Mouse (Mus musculus) cerebellum, postnatal 14 days (tissue): ENCODE data around the gene C130050O18Rik.
"Not testable (repeated sequence)": the region's sequence is repeated elsewhere in the genome, so short reads cannot be mapped to it uniquely, and the experiment has no call there.

Source experiments
- DNase-seq, 2 experiments: peaks; one replicate each; pipeline ENCODE4 v3.0.0; 2021; ENCODE audit warnings: mixed read lengths in 2 of 2

C130050O18Rik gene

DNA sequence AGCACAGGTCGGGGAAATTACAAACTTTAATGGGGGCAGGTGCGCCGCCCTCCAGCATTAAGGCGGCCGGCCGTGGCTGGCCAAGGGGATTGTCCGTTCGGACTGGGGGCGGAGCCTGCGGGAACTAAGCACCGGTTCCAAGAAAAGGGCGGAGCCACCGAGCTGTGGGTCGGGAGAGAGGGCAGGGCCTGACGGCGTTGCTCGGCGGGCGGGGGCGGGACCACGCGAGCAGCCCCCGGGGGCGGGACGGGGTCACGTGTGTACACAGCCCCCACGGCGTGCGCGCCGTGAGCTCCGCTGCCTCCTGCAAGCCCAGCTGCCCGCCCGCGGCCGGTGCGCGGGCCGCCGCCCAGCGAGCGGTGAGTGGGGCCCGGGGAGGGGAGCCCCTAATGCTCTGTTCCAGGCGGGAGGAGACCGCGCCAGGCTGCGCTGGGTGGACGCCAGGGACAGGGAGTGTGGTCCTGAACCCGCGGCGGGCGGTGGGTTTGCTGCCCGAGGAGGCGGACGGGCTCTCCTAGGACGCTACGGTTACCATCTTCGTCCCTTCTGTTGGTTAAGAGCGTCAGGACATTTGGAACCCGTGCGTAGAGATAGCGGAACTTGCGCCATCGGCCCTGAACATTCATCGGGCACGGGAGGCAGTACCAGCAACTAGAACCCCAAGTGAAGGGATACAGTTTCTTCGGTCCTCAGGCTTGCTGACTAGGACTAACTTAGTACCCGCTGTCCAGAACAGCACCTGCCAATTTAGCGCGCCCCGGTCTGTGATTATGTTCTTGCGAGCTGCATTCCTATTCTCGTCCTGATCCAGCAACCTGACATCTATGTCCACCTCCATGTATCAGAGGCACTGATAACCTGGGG is 24.5 kb upstream of the C130050O18Rik start:
- DNase-seq, result peak; percentile 93

DNA sequence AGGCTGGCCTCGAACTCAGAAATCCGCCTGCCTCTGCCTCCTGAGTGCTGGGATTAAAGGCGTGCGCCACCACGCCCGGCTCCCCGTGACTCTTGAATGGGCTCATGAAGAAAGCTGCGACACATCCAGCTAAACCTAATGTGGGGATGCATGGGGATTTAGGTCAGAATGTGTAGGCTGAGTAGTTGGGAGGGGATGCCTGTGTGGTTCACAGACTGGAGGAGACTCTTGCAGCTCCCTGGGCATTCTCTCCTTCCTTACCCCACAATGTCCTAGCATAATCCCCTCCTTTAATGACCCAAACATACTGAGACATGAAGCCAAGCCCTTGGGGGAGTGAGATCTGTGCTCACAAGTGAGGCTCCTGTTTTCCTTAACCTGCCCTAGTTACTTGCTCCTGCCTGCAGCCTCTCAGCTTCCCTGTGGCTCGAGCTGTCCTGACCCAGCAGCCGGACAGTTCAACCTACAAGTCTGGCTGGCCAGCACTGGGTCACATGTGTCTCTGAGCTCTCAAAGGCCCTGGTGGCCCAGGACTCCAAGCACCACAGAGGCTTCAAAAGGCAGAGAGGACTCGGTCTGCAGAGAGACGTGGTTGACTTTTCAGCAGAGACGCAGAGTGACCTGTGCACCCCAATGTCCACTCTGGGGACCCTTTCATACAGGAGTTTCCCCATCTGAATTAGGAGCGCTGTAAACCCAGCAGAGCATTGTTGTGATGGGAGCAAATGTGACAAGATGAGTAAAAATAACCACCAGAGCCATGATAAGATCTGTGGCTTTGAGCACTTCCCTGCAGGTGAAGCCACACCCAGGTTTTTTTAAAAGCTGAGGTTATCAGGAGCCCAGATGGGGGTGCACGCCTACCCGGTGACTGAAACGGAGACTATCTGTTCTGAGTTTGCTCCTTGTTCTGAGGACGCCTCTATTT is 23.2 kb upstream of the C130050O18Rik start:
- DNase-seq, result no peak

DNA sequence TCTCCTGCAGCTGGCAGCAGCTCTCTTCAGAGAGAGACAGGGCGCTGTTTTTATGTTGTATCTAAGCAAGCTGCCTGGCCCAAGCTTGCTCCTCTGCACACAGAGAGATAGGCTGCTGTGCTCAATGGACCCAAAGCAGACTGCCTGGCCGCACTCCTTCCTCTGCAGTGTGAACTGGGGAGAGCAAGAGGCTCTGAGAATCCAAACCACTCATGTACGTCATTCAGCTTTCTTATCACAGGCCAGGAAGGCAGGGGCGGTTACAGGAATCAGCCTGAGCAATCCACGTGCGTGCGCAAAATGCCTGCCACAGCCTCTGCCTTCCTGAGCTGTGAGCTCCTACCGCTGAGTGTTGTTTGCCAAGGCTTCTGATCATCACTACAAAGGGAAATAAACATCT is 22.3 kb upstream of the C130050O18Rik start:
- peak; percentile 62 to 69 for DNase-seq

DNA sequence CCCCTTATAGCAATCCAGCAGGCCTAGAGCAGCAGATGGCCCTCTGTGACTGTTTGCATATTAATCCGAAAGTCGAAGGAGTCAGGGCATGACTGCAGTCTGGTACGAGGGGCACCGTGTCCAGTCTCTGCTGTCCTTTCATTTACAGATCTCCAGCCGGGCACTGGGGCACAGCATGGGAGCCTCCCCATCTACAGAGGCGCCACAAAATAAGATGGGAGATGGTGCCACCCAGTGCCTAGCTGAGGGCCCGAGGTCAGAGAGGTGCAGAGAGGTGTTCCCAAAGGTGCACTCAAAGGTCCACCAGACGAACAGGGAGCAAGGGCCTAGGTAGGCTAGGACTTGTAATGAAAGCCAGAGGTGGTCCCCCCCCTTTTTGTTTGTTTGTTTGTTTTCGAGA is 21.8 kb upstream of the C130050O18Rik start:
- no peak for DNase-seq

DNA sequence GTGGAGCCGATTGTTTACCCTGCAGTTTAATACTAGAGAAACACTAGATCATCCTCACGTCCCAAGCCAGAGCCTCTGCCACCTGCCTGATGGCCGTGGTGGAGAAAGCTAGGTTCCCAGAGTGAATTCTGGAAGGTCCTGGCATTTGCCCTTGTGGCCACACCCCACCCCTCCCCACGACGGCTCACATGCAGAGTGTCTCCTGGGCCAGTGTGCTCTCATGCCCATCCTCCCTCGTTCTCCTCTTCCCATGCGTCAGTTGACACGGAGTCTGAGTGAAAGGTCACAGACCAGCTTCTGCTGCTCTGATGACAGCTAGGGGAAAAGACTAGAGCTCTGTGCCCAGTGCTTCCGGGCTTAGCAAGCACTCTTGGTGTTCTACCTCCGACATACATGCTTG is 20.5 kb upstream of the C130050O18Rik start:
- no peak for DNase-seq

DNA sequence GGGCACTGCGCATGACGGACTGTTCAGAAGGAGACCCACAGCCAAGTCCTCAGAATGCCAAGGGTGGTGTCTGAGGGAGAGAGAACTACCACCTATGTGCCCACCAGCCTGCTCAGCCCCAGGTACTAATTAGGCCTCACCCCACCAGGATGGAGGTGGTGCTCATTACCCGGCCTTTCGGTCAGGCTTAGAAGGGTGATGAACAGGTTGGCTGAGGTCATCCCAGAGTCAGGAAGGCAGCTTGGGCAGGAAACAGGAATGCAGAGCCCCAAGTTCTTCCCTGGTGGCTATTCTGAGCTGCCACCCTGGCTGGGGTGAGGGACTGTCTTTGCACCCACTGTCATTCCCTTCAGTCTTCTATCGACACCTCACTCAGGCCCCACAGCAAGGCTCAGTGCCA is 19.0 kb upstream of the C130050O18Rik start:
- DNase-seq, result no peak

DNA sequence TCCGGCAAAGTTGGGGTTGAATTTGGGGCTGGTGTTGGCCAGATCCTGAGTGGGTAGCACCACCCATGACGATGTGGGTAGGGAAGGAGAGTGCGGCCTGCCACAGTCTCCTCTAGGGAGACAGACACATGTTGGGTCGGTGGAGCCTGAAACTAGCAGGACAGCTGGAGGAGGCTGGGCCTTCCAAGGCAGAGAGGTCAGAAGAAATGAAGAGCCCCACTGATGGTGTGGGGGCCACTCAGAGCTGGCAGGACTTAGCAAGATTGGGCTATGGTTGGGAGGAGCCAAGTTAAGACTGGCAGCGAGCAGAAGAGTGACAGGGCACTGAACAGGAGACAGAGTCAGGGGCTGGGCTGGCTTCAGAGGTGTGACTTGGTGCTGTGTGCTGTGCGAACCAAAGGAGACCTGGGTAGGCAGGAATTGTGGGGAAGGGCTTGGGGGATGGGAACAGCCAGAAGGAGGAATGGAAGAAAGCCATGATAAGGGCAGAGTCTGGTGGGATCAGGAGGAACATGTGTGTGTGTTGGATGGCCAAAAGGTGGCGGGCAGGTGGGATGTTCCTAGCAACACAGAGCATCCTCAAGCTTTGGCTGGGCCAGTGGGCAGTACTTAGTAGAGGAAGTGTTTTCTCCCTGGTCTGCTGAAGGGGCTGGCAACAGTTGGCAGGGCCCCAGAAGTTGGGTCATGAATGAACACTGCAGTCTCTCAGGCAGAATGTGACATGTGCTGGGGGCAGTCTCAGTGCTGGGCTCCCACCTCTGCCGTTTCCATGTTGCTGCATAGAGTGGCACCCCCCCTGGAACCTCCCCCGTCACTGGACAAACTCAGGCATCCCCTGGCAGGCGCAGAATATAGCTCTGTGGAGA is 17.5 kb upstream of the C130050O18Rik start:
- peak; percentile 61 to 82 for DNase-seq

DNA sequence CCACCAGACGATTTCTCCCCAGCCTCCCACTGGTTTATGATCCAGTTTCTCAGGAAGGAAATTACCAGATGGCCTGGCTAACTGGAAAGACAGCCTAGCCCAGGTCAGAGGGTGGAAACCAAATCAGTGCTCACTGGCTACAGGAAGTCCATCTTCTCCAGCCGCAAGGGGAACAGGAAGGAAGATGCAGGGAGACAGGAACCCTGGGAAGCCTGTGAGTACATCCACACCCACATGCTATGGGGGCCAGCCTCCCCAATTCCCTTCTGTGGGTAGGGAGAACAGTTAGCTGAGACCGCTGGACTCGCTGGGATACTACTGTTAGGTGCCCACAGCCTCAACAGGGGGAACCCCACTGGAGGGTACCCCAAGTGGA is 16.9 kb upstream of the C130050O18Rik start:
- no peak for DNase-seq

DNA sequence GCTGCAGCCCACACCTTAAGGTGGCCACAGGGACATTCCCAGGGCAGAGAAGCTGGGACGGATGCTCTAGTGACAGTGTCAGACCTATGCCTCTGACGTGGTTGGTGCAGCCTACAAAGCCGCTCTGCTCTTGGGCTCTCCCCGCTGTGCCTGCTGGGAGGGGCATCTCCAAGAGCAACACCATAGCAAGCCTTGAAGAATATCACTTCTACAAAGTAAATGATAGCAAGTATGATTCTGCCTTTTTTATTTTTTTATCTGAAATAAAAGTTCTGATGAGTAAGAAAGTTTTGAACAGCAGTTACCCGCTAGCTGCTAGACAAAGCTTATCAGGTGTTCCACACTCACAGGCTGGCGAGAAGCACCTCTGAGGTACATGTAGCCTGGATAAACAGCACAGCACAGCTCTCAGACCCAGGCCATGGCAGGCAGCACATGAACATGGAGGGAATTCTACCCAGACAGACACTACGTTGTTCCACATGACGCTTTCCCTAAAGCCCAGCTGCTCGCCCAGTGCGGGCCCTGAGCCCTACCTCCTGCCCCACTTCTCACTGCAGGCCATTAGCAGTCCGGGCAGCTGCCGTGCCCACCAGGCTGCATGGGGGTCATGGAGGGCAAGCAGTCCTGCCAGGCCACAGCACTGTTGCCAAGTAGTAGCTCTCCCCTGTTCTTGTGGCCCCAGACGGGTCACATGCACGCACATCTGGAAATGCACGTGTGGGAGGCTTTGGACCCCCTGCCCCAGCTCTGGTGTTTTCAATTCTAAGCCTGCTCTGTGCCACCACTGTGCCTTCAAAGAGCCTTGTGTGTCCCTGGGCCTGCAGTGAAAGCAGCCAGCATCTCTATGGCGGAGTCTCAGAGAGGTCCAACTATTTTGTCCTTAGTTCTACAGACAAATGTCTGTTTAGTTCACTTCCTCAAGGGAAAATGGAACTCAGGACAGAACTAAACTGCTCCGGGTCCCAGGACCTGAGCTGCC is 16.1 kb upstream of the C130050O18Rik start:
- no peak for DNase-seq

DNA sequence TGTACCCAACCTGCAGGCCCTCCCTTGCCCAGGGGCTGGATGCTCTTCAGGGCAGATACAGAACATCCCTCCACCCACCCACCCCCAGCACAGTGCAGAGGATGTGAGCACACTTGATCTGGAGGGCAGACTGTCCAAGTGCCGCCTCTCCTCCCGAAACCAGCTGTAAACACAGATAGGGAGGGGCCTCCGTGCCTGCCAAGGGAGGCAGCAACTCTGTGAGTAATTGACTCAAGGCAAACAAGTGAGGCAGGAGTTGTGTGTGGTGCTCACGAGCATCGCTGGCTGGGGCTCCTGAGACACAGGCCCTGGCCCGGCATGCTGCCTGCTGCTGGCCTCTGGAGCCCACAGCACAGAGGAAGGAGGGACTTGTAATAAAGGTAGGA is 15.4 kb upstream of the C130050O18Rik start:
- no peak for DNase-seq

DNA sequence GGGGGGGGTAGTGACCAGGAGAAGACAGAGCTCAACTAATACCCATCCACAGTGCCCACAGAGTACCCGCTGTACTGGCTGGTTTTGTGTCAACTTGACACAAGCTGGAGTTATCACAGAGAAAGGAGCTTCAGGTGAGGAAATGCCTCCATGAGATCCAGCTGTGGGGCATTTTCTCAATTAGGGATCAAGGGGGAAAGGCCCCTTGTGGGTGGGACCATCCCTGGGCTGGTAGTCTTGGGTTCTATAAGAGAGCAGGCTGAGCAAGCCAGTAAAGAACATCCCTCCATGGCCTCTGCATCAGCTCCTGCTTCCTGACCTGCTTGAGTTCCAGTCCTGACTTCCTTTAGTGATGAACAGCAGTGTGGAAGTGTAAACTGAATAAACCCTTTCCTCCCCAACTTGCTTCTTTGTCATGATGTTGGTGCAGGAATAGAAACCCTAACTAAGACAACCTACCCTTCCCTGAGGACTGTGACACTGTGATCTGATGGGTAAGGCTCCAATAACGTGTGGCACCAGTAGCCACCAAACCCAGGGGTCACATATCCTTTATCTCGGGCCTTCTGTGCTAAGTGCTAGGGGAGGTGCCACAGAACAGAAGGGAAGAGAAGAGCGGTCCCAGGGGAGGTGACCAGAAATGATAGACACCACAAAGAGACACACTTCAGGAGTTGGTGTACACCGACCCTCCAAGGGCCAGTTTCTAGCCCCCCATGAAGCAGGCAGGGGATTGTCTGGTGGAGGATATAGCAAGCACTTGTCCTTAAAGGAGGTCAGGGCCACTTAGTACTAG is 14.6 kb upstream of the C130050O18Rik start:
- not testable (repeated sequence) for DNase-seq

DNA sequence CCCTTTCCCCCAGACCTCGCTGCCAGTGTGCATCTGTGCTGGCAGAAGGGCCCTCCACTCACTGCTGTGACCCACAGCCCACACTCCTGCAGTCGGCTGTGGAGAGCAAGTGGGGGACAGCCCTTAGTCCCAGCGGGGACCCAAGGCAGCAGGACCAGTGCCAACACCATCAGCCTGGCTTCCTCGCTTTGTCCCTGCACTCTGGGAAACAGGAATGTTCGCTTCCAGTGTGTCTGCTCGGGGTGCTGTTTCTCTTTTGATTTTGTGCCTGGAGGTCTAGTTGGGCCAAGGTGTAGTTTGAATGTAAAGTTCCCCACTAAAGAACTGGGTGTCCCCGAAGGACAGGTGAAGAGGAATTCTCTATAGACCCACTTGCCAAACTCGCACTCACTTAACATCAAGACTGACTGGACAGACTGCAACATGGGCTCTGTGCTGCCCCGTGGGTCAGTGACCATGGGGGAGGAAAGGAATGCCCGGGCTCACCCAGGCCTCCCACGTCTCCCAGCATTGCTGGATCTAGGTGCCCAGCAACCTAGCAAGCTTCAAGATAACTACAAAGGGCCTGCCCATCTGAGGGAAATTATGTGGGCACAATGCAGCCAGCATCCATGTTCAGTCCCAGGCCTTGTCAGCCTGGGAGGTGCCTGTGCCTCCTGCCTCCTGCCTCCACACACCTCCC is 13.6 kb upstream of the C130050O18Rik start:
- peak; percentile 64 to 77 for DNase-seq

DNA sequence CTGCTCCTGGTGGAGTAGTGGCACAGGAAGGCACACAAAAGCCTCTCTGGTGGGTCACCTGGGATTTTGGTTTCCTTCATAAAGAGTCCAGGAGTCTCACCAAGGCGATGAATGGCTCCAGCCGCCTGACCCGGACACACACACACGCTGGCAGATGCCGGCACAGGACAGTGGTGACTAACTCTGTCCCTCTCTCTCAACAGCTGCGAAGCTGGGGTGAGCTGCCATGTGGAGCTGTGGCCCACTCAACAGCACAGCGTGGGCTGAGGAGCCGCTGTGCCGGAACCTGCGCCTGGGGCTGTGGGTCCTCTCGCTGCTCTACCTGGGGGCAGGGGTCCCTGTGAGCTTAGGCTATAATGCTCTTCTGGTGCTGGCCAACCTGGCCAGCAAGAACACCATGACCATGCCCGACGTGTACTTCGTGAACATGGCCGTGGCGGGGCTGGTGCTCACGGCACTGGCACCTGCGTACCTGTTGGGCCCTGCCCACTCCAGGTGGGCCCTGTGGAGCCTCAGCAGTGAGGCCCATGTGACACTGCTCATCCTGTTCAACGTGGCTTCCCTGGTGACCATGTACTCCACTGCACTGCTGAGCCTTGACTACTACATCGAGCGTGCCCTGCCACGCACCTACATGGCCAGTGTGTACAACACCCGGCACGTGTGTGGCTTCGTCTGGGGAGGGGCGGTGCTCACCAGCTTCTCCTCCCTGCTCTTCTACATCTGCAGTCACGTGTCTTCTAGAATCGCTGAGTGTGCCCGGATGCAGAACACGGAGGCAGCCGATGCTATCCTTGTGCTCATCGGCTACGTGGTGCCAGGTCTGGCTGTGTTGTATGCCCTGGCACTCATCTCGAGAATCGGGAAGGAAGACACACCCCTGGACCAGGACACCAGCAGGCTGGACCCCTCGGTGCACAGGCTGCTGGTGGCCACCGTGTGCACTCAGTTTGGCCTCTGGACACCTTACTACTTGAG is 12.6 kb upstream of the C130050O18Rik start:
- no peak for DNase-seq

DNA sequence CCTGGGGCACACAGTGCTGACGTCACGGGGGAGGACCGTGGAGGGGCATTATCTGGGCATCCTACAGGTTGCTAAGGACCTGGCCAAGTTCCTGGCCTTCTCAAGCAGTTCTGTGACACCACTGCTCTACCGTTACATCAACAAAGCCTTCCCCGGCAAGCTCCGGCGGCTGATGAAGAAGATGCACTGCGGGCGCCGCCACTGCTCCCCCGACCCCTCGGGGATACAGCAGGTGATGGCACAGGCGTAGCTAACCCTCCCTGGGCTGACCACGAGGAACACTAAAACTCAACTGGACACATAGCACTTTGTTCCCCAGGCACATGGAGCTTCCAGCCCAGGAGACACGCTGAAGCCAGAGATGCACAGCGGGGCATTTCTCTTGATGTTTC is 11.9 kb upstream of the C130050O18Rik start:
- DNase-seq, result no peak

DNA sequence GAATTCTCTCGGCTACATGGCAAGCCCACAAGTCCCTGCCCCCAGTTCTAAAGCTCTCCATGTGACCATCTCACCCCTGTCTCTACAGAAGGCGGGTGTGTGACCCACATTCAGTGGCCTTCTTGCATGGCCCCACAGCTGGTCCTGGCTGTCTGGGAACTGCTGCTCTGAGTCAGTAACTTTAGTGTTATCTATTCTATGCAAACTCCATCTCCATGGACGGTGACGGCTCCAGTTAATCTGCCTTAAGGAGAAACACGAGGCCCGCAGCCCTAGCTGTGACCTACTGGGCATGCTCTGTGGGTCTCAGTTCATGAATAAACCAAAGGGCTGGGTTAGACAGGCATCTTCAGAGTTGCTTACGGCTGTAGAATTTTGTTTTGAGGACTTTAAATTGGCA is 10.7 kb upstream of the C130050O18Rik start:
- DNase-seq, result no peak

DNA sequence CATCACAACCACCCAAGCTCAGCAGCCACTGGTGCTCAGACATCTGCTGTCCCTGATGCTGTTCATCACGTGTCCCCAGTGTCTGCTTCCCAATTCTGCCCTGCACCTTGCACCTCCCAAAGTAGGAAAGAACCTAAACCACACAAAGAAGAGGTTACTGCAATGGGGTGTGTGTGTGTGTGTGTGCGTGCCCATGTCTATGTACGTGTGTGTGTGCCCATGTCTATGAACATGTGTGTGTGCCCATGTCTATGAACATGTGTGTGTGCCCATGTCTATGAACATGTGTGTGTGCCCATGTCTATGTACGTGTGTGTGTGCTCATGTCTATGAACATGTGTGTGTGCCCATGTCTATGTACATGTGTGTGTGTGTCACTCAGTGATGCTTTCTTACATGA is 9.6 kb upstream of the C130050O18Rik start:
- DNase-seq, result no peak

DNA sequence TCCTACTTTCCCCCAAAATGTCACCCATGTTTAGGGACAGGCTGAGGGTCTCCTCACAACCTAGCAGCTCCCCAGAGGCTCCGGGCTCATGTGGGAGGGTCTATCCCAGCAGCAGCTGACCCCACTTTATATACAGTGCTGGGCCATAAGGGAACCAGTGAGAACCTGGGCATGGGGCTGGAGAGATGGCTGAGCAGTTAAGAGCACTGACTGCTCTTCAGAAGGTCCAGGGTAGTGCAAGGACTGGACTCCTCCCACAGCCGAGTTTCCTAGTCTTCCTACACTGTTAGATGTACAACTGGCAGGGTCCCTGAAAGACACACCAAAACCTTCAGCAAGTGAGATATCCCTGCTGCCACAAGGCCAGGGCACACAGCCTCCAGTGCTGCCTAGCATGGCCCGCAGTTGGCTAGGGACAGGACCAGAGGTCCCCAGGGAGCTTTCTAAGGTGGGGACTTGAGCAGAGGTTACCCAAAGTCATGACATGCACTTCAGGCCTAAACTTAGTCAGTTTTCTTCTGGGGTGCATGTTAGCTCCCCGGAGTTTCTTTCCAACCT is 7.6 kb upstream of the C130050O18Rik start:
- DNase-seq, result no peak

DNA sequence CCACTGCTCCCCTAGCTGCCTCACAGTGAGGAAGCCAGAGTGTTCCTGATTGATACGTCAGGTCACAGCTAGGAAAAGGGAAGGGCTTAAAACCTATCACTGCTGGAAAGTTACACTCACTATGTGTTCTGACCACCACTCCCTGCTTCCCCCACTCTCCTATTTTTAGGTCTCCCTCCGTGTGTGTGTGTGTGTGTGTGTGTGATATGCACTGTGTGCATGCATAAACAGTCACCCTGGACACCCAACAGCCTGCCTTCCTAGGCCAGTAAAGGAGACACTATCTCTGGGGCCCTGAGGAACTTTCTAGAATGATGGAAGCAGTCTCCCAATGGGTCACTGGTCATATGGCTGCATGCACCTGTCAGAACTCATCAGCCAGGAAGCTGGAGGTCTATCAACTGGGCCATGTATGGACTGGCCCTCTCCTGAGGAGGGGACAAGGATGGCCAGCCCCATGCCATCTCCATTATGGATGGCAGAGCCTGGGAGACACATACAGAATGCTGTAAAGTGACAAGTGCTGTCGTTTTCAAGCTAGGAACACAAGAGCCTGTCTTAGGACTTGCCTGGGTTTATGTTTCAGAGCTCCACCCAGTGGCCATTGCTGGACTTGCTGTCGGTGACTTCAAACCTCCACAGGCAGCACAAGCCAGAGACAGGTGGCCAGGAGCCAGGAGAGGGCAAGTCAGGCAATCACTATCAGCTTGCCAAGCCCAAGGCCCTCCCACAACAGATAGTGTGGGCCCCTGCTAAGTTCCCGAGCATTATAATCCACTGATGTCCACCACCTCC is 6.9 kb upstream of the C130050O18Rik start:
- DNase-seq, result peak; percentile 100
